Mouse (Mus musculus): Measurements from ENCODE around the gene Bsg. TPM values are rescaled to one million over a fixed set of nuclear protein-coding genes. Genes with fewer than 3 reads are reported as not detected.

The Bsg gene
- polyA plus RNA-seq, 1 experiment from 2014 or later: 691 TPM

GRCm38 (mm10) chr10:79721089-79721488 is 16.8 kb downstream of the Bsg start:
- H3K27me3 ChIP-seq: peaks cover 31% of the 10 kb centered on the region
- WGBS: 66% methylated on average over 5 of the region's 5 CpGs

GRCm38 (mm10) chr10:79723047-79723446 is 18.8 kb downstream of the Bsg start:
- no peak overlapping the region for H3K27ac ChIP-seq
- H3K9me3 ChIP-seq: no peaks in the 10 kb centered on the region
- H3K4me1 ChIP-seq: no peaks in the 10 kb centered on the region
- 67% methylated on average over 6 of the region's 6 CpGs for WGBS
- H3K36me3 ChIP-seq: no peaks in the 10 kb centered on the region
- H3K4me3 ChIP-seq: no peak overlapping the region
- ATAC-seq (ENCODE audit: insufficient number of reproducible peaks, insufficient read depth, low FRiP score, low TSS enrichment): no peak
- no peak overlapping the region for H3K9ac ChIP-seq
- no peak overlapping the region for H3K4me2 ChIP-seq (replicated peaks)
- peaks cover 12% of the 10 kb centered on the region for H3K27me3 ChIP-seq

More at GRCm38 (mm10) chr10:79721089-79721488, 16.8 kb downstream of the Bsg start:
- Histone ChIP-seq H3K9ac (no peak overlapping the region), H3K36me3 (no peaks in the 10 kb centered on the region), H3K27ac (no peak overlapping the region), H3K4me2 (replicated peaks) (no peak overlapping the region), H3K9me3 (no peaks in the 10 kb centered on the region), H3K4me1 (peaks cover 14% of the 10 kb centered on the region), H3K4me3 (no peak overlapping the region)
- ATAC-seq (ENCODE audit: insufficient number of reproducible peaks, insufficient read depth, low FRiP score, low TSS enrichment): no peak

- ATAC-seq (ENCODE audit: insufficient number of reproducible peaks, insufficient read depth, low FRiP score, low TSS enrichment): no peak
- Histone ChIP-seq H3K4me1 (no peaks in the 10 kb centered on the region), H3K4me3 (no peak overlapping the region), H3K9ac (no peak overlapping the region), H3K27me3 (peaks cover 5% of the 10 kb centered on the region), H3K9me3 (no peaks in the 10 kb centered on the region), H3K4me2 (replicated peaks) (no peak overlapping the region), H3K36me3 (no peaks in the 10 kb centered on the region), H3K27ac (no peak overlapping the region)
- WGBS: 70% methylated on average over 7 of the region's 7 CpGs
Measured at GRCm38 (mm10) chr10:79723692-79724091, 19.4 kb downstream of the Bsg start.

- Histone ChIP-seq H3K4me3 (no peak overlapping the region), H3K9me3 (no peaks in the 10 kb centered on the region), H3K4me1 (no peaks in the 10 kb centered on the region), H3K36me3 (no peaks in the 10 kb centered on the region), H3K4me2 (replicated peaks) (no peak overlapping the region), H3K27ac (no peak overlapping the region), H3K9ac (no peak overlapping the region), H3K27me3 (no peaks in the 10 kb centered on the region)
- WGBS: 32% methylated on average over 11 of the region's 11 CpGs
- ATAC-seq (ENCODE audit: insufficient number of reproducible peaks, insufficient read depth, low FRiP score, low TSS enrichment): no peak
Measured at GRCm38 (mm10) chr10:79726090-79726489, 21.8 kb downstream of the Bsg start.

- H3K9ac ChIP-seq: no peak overlapping the region
- WGBS: 75% methylated on average over 28 of the region's 28 CpGs
- no peaks in the 10 kb centered on the region for H3K4me1 ChIP-seq
- no peaks in the 10 kb centered on the region for H3K9me3 ChIP-seq
- H3K4me2 ChIP-seq (replicated peaks): no peak overlapping the region
- no peaks in the 10 kb centered on the region for H3K27me3 ChIP-seq
- H3K27ac ChIP-seq: no peak overlapping the region
- ATAC-seq (ENCODE audit: insufficient number of reproducible peaks, insufficient read depth, low FRiP score, low TSS enrichment): no peak
- no peak overlapping the region for H3K4me3 ChIP-seq
- H3K36me3 ChIP-seq: peaks cover 10% of the 10 kb centered on the region; the same call in 1 of the 2 replicates
Measured at GRCm38 (mm10) chr10:79728323-79729249, 24.3 kb downstream of the Bsg start.

- Histone ChIP-seq H3K4me1 (no peaks in the 10 kb centered on the region), H3K27me3 (no peaks in the 10 kb centered on the region), H3K9me3 (no peaks in the 10 kb centered on the region), H3K36me3 (peaks cover 17% of the 10 kb centered on the region), H3K4me2 (replicated peaks) (no peak overlapping the region), H3K4me3 (no peak overlapping the region), H3K27ac (no peak overlapping the region), H3K9ac (no peak overlapping the region)
- ATAC-seq (ENCODE audit: insufficient number of reproducible peaks, insufficient read depth, low FRiP score, low TSS enrichment): no peak
- 82% methylated on average over 13 of the region's 13 CpGs for WGBS
Measured at GRCm38 (mm10) chr10:79729357-79729965, 25.2 kb downstream of the Bsg start.

- no peak for ATAC-seq (ENCODE audit: insufficient number of reproducible peaks, insufficient read depth, low FRiP score, low TSS enrichment)
- peaks cover 20% of the 10 kb centered on the region for H3K9me3 ChIP-seq
- no peak overlapping the region for H3K4me2 ChIP-seq (replicated peaks)
- no peak overlapping the region for H3K9ac ChIP-seq
- WGBS: 95% methylated on average over 1 of the region's 1 CpGs
- H3K27ac ChIP-seq: no peak overlapping the region
- H3K36me3 ChIP-seq: peaks cover 48% of the 10 kb centered on the region
- peaks cover 18% of the 10 kb centered on the region for H3K27me3 ChIP-seq
- no peaks in the 10 kb centered on the region for H3K4me1 ChIP-seq
- no peak overlapping the region for H3K4me3 ChIP-seq
Measured at GRCm38 (mm10) chr10:79732500-79732899, 28.2 kb downstream of the Bsg start.

GRCm38 (mm10) chr10:79733847-79734246 is 29.6 kb downstream of the Bsg start:
- Histone ChIP-seq H3K36me3 (peaks cover 61% of the 10 kb centered on the region), H3K4me3 (no peak overlapping the region), H3K27ac (no peak overlapping the region), H3K4me1 (no peaks in the 10 kb centered on the region), H3K27me3 (peaks cover 18% of the 10 kb centered on the region), H3K4me2 (replicated peaks) (no peak overlapping the region), H3K9me3 (peaks cover 34% of the 10 kb centered on the region), H3K9ac (no peak overlapping the region)
- no peak for ATAC-seq (ENCODE audit: insufficient number of reproducible peaks, insufficient read depth, low FRiP score, low TSS enrichment)
- 94% methylated on average over 15 of the region's 15 CpGs for WGBS

GRCm38 (mm10) chr10:79735361-79735760 is 31.1 kb downstream of the Bsg start:
- no peak overlapping the region for H3K4me3 ChIP-seq
- peaks cover 76% of the 10 kb centered on the region for H3K36me3 ChIP-seq
- H3K9me3 ChIP-seq: peaks cover 49% of the 10 kb centered on the region
- H3K9ac ChIP-seq: no peak overlapping the region
- peaks cover 18% of the 10 kb centered on the region for H3K27me3 ChIP-seq
- ATAC-seq (ENCODE audit: insufficient number of reproducible peaks, insufficient read depth, low FRiP score, low TSS enrichment): no peak
- no peaks in the 10 kb centered on the region for H3K4me1 ChIP-seq
- H3K27ac ChIP-seq: no peak overlapping the region
- WGBS: 32% methylated on average over 52 of the region's 52 CpGs
- 0 out of 2 replicates have a peak overlapping the region, but pooled peaks have one; percentile 5 for H3K4me2 ChIP-seq (replicated peaks)

GRCm38 (mm10) chr10:79736706-79737105 is 32.4 kb downstream of the Bsg start:
- Histone ChIP-seq H3K9me3 (peaks cover 59% of the 10 kb centered on the region), H3K27me3 (peaks cover 18% of the 10 kb centered on the region), H3K36me3 (peaks cover 90% of the 10 kb centered on the region), H3K27ac (no peak overlapping the region), H3K4me2 (replicated peaks) (no peak overlapping the region), H3K9ac (no peak overlapping the region), H3K4me1 (no peaks in the 10 kb centered on the region), H3K4me3 (no peak overlapping the region)
- ATAC-seq (ENCODE audit: insufficient number of reproducible peaks, insufficient read depth, low FRiP score, low TSS enrichment): no peak
- 91% methylated on average over 14 of the region's 14 CpGs for WGBS

- no peak overlapping the region for H3K4me2 ChIP-seq (replicated peaks)
- no peak overlapping the region for H3K4me3 ChIP-seq
- H3K27ac ChIP-seq: no peak overlapping the region
- ATAC-seq (ENCODE audit: insufficient number of reproducible peaks, insufficient read depth, low FRiP score, low TSS enrichment): no peak
- H3K36me3 ChIP-seq: peaks cover 97% of the 10 kb centered on the region
- no peak overlapping the region for H3K9ac ChIP-seq
- WGBS: 94% methylated on average over 10 of the region's 10 CpGs
- peaks cover 18% of the 10 kb centered on the region for H3K27me3 ChIP-seq
- H3K4me1 ChIP-seq: no peaks in the 10 kb centered on the region
- H3K9me3 ChIP-seq: peaks cover 59% of the 10 kb centered on the region
Measured at GRCm38 (mm10) chr10:79738259-79738658, 34.0 kb downstream of the Bsg start.

GRCm38 (mm10) chr10:79739234-79739633 is 34.9 kb downstream of the Bsg start:
- Histone ChIP-seq H3K4me1 (no peaks in the 10 kb centered on the region), H3K27me3 (peaks cover 18% of the 10 kb centered on the region), H3K4me2 (replicated peaks) (no peak overlapping the region), H3K27ac (no peak overlapping the region), H3K4me3 (no peak overlapping the region), H3K9ac (no peak overlapping the region), H3K36me3 (peaks cover 99% of the 10 kb centered on the region), H3K9me3 (peaks cover 59% of the 10 kb centered on the region)
- ATAC-seq (ENCODE audit: insufficient number of reproducible peaks, insufficient read depth, low FRiP score, low TSS enrichment): no peak
- WGBS: 96% methylated on average over 28 of the region's 28 CpGs

All from embryonic facial prominence, embryonic 12.5 days (tissue).